Mouse (Mus musculus) intestine, embryonic 15.5 days (tissue): ENCODE measurements at regions not wholly inside any gene's neighbourhood (a gene's known extent, or its start where the extent isn't known, plus 50 kb on each side); places are given as distances from the start of the nearest gene placed in this dataset.

Experiments used
- ATAC-seq: fragments of 200-750 bp; cut with Nextera tagmentation; 2 replicates; pipeline ENCODE4 v1.8.0; 2017; ENCODE audit warnings: moderate TSS enrichment, moderate library complexity
- H3K27ac ChIP-seq: fragments of 300-500 bp; sonication (generic); 2 replicates; pipeline ENCODE4 v1.5.1; 2015; ENCODE audit warnings: mild to moderate bottlenecking, inconsistent platforms
- H3K27me3 ChIP-seq: fragments of 300-500 bp; sonication (generic); replicated peaks from 2 replicates; pipeline ENCODE4 v1.6.1; 2015; ENCODE audit warnings: inconsistent platforms
- H3K36me3 ChIP-seq: fragments of 300-500 bp; sonication (generic); 2 replicates; pipeline ENCODE4 v1.6.1; 2015; ENCODE audit warnings: inconsistent platforms
- H3K4me1 ChIP-seq: fragments of 300-500 bp; sonication (generic); replicated peaks from 2 replicates; pipeline ENCODE4 v1.6.1; 2015; ENCODE audit warnings: inconsistent platforms
- H3K4me2 ChIP-seq: fragments of 300-500 bp; sonication (generic); replicated peaks from 2 replicates; pipeline ENCODE4 v1.6.1; 2015; ENCODE audit warnings: mild to moderate bottlenecking, inconsistent platforms
- H3K4me3 ChIP-seq: fragments of 300-500 bp; sonication (generic); replicated peaks from 2 replicates; pipeline ENCODE4 v1.5.1; 2015; ENCODE audit warnings: inconsistent platforms
- H3K9ac ChIP-seq: fragments of 300-500 bp; sonication (generic); 2 replicates; pipeline ENCODE4 v1.6.1; 2015; ENCODE audit warnings: inconsistent platforms
- H3K9me3 ChIP-seq: fragments of 300-500 bp; sonication (generic); 2 replicates; pipeline ENCODE4 v1.6.1; 2016; ENCODE audit warnings: inconsistent platforms
- WGBS: fragments of 180-500 bp; shearing (Covaris S2); methylation state at CpG from one replicate; pipeline ENCODE4 v1.1.7; 2015; 5-methylcytosine and 5-hydroxymethylcytosine counted together

DNA sequence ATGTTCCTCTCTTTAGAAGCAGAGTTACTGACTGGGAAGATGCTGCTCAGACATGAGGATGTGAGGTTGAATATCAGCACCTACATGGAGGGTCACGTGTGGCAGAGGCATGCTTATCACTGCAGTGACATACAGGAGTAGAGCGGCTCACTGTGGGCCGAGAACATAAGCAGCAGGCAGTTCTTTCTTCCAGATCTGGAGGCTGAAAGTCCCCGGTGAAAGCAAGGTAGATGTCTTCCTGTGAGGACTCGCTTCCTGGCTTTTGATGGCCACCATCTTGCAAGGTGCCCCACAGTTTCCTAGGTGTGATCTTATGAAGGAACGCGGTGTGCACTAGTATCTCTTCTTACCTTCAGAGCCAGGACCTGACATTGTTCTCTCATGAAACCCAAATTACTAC, 505.5 kb upstream of the Mki67 start:
- Histone ChIP-seq H3K9me3 (no peaks in the 10 kb centered on the region), H3K4me1 (peaks cover 3% of the 10 kb centered on the region; the same call in 1 of the 2 replicates), H3K4me2 (no peak overlapping the region), H3K4me3 (no peak overlapping the region), H3K27ac (no peak overlapping the region), H3K9ac (no peak overlapping the region), H3K36me3 (no peaks in the 10 kb centered on the region), H3K27me3 (no peaks in the 10 kb centered on the region)
- 88% methylated on average over 7 of the region's 7 CpGs for WGBS
- ATAC-seq = no peak

DNA sequence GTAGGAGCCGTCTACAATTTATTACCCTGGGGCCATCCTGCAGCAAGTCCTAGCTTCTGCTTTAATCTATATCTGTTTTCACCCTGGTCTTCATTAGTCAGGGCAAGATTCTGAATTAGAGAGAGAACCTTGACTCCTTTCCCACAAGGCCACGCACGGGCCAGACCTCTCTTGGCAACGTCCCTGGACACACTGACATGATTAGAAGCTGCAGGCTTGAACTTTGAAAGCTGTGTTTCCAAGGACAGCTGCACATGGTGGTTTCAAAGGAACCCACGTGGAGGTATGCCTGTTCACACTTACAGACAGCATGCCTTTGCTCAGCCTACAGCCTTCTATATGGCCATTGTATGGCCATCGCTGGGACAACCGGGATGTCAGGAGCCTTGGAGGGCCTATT, 509.9 kb upstream of the Mki67 start:
- H3K4me1 ChIP-seq = no peaks in the 10 kb centered on the region
- 74% methylated on average over 7 of the region's 7 CpGs for WGBS
- no peak overlapping the region for H3K4me2 ChIP-seq
- no peak overlapping the region for H3K9ac ChIP-seq
- no peaks in the 10 kb centered on the region for H3K9me3 ChIP-seq
- H3K27me3 ChIP-seq = no peaks in the 10 kb centered on the region
- no peak overlapping the region for H3K27ac ChIP-seq
- no peak overlapping the region for H3K4me3 ChIP-seq
- H3K36me3 ChIP-seq = no peaks in the 10 kb centered on the region
- no peak for ATAC-seq

DNA sequence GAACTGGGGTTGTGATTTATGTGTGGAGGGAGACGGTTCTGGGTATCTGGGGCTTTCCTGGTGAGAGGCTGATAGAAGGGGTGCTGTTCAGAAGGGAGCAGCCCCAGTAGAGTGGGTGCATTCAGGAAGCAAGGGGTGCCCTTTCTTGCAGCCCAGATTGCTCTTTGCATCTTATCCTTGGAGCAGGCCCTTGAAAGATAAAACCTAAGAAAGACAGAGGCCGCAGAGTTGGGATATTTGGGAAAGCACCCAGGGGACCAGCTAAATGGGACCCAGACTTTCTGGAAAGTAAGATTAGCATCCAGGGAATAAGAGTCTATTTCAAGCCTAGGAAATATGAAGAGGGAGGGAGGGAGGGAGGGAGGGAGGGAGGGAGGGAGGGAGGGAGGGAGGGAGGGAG, 512.2 kb upstream of the Mki67 start:
- Histone ChIP-seq H3K9me3 (no peaks in the 10 kb centered on the region), H3K36me3 (no peaks in the 10 kb centered on the region), H3K9ac (no peak overlapping the region), H3K4me3 (no peak overlapping the region), H3K27me3 (no peaks in the 10 kb centered on the region), H3K4me2 (no peak overlapping the region), H3K27ac (no peak overlapping the region), H3K4me1 (no peaks in the 10 kb centered on the region)
- ATAC-seq = no peak
- WGBS = 71% methylated on average over 2 of the region's 2 CpGs

DNA sequence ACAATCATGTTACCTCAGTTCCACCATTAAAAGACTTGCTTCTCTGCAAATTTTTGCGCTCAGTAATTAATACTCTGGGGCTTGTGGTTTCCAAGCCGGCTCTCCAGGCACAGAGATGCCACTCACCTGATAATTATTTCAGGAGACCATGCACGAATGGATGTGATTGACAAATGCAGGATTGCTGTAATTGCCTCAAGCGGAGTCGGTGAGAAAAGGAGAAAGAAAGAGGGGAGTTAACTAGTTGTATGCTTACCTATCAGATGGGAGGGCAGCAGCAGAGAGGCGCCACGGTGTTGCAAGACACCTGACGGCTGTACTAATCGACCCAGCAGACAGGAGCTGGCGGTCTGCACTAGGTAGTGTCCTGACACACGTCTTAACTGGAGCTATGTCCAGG, 513.4 kb upstream of the Mki67 start:
- Histone ChIP-seq H3K4me2 (no peak overlapping the region), H3K9ac (no peak overlapping the region), H3K27me3 (no peaks in the 10 kb centered on the region), H3K9me3 (no peaks in the 10 kb centered on the region), H3K4me1 (no peaks in the 10 kb centered on the region), H3K27ac (no peak overlapping the region), H3K36me3 (no peaks in the 10 kb centered on the region), H3K4me3 (no peak overlapping the region)
- WGBS = 76% methylated on average over 11 of the region's 11 CpGs
- no peak for ATAC-seq

DNA sequence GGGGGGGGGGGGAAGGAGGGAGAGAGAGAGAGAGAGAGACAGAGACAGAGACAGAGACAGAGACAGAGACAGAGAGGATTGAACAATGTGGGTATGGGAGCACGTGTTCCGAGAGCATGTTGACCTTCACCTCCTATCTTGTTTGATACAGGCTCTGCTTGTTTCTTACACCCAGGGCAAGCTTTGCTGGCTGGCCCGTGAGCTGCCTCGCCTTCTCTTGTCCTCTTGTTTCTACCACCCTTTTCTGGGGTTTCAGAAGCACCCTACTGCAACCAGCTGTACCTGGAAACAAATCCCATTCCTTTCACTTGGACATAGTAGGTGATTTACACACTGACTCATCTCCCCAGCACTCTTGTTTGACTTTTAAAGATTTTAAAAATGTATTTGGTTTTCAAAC, 516.0 kb upstream of the Mki67 start:
- no peak for ATAC-seq
- Histone ChIP-seq H3K27me3 (no peaks in the 10 kb centered on the region), H3K4me2 (no peak overlapping the region), H3K4me3 (no peak overlapping the region), H3K4me1 (no peaks in the 10 kb centered on the region), H3K36me3 (no peaks in the 10 kb centered on the region), H3K9me3 (no peaks in the 10 kb centered on the region), H3K27ac (no peak overlapping the region), H3K9ac (no peak overlapping the region)
- 75% methylated on average over 4 of the region's 4 CpGs for WGBS

DNA sequence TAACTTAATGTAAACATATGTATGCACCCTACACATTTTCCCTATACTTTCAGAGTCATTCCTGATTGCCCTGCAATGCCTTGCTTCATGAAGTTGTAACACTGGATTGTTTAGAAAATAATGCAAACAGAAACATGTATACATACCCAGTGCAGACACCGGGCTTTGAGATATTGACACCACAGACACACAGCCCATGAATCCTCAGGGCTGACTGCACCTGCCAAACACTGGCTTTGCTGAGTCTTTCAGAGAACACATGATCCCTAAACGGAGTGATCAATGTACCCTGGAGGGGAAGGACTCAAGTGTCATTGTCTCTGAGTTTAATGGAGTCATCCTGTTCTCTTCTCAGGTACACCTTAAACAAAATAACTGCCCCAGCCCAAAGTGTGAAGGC, 519.4 kb upstream of the Mki67 start:
- Histone ChIP-seq H3K9me3 (no peaks in the 10 kb centered on the region), H3K4me1 (no peaks in the 10 kb centered on the region), H3K9ac (no peak overlapping the region), H3K27ac (no peak overlapping the region), H3K27me3 (no peaks in the 10 kb centered on the region), H3K4me3 (no peak overlapping the region), H3K4me2 (no peak overlapping the region), H3K36me3 (no peaks in the 10 kb centered on the region)
- WGBS = 64% methylated on average over 2 of the region's 2 CpGs
- ATAC-seq = no peak

DNA sequence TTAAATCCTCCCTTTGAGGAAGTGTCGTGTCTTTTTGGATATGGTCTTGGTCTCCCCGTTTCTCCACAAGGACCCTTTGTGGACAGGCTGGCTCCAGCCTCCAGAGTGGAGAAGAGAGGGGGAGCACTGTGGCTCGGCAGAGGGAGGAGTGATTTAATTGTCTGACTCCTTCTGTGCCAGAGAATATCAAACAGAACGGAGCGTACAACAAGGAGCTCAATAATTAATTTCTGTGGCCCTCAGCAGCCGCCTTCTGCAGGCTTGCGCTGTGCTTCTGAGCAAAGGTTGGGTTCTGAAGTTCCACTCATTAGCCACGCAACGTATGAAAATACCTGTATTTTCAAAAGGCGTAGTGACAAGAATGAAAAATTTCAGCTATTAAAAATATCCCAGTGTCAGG, 520.2 kb upstream of the Mki67 start:
- Histone ChIP-seq H3K27ac (no peak overlapping the region), H3K9ac (no peak overlapping the region), H3K4me2 (no peak overlapping the region), H3K27me3 (no peaks in the 10 kb centered on the region), H3K9me3 (no peaks in the 10 kb centered on the region), H3K4me1 (no peaks in the 10 kb centered on the region), H3K4me3 (no peak overlapping the region), H3K36me3 (no peaks in the 10 kb centered on the region)
- no peak for ATAC-seq
- WGBS = 67% methylated on average over 10 of the region's 10 CpGs

DNA sequence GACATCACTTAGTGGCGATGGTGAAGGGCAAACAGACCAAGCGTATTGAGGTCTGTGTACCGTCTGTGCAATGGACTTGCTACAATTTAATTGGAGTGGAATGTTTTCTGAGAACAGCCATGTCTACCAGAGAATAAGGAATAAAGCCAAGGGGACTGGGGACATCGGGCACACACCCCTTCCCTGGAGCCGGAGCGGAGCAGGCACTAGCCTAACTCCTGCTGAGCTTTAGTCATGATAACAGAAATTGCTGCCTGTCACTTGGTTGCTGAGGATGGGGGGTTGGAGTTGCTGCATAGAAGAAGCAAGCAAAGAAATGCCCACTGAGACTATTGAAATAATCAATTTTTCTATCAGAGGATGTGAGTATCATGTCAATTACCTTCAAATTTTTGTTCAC, 549.5 kb upstream of the Mki67 start:
- H3K4me3 ChIP-seq = no peak overlapping the region
- no peak for ATAC-seq
- no peaks in the 10 kb centered on the region for H3K27me3 ChIP-seq
- no peak overlapping the region for H3K4me2 ChIP-seq
- no peaks in the 10 kb centered on the region for H3K36me3 ChIP-seq
- H3K4me1 ChIP-seq = no peaks in the 10 kb centered on the region
- H3K9ac ChIP-seq = no peak overlapping the region
- H3K9me3 ChIP-seq = no peaks in the 10 kb centered on the region
- H3K27ac ChIP-seq = no peak overlapping the region
- 63% methylated on average over 6 of the region's 6 CpGs for WGBS

DNA sequence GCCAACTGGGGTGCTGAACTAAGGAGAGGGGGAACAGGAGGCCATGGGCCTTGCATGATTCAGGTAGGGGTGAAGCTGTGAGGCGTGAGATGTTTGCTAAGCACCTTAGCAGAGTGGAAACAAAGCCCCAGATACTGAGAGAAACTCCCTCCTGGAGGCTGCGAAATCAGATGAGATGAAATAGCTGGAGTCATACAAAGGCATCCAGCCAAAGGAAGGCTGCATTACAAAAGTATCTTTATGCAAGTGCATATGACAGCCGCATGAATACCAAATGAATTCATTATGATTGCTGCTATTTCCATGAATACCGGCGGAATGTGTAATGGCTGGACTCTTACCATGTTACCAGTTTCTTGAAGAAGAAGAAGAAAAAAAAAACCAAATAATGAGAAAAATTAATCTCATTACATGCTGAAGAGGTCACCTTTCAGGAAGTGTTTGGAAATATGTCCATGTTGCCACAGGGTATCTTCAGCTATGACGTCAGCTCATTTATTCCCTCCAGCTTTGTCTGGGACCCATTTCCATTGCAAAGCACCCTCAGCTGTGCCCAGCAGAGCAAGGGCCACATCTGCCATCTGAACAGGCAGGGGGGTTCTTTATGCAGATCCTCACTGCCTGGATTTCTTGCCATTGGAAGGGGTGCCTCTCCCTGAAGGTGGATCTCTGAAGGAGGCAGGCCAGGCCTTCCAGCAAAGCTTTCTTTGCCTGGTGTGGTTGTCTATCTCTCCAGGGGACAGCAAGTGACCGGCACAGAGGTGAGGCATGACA, 551.7 kb upstream of the Mki67 start:
- H3K36me3 ChIP-seq = no peaks in the 10 kb centered on the region
- H3K27me3 ChIP-seq = no peaks in the 10 kb centered on the region
- ATAC-seq = no peak
- H3K9me3 ChIP-seq = no peaks in the 10 kb centered on the region
- WGBS = 83% methylated on average over 7 of the region's 7 CpGs
- H3K4me1 ChIP-seq = no peaks in the 10 kb centered on the region
- no peak overlapping the region for H3K27ac ChIP-seq
- H3K4me3 ChIP-seq = no peak overlapping the region
- H3K9ac ChIP-seq = no peak overlapping the region
- no peak overlapping the region for H3K4me2 ChIP-seq

DNA sequence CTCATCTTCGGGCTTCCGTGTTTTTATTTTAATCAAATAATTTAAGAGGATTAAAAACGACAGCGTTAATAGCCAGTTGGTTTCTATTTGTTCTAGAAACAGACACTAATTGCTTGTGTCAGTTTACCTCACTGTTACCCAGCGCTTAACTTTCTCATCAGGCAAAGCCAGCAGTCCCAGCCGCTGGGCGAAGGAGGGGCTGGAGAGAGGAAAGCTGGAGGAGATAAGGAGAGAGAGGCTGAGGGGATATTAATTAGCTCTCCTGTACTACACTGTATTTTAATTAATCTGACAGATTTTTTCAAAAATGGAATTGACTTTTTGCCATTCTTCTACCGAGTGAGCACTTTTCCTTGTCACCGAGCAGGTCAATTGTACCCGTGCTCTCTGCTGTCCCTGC, 559.5 kb upstream of the Mki67 start:
- Histone ChIP-seq H3K36me3 (no peaks in the 10 kb centered on the region), H3K4me3 (no peak overlapping the region), H3K27me3 (no peaks in the 10 kb centered on the region), H3K4me1 (no peaks in the 10 kb centered on the region), H3K4me2 (no peak overlapping the region), H3K9me3 (no peaks in the 10 kb centered on the region), H3K27ac (no peak overlapping the region), H3K9ac (no peak overlapping the region)
- ATAC-seq = no peak
- 81% methylated on average over 10 of the region's 10 CpGs for WGBS

DNA sequence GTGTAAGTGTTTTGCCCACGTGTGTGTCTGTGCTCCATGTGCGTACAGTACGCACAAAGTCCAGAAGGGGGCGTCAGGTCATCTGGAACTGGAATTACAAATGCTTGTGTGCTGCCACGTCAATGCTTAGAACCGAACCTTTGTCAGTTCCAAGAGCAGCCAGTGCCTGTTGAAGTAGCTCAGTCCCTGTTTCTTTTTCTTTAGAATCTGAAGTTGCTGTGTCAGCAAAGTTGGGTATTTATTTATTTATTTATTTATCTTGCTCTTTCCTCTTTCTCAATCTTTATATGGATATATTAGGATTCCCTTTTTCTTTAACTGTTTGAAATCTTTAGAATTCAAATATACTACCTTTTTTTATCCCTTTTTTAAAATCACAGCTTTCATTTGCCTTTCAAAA, 567.6 kb upstream of the Mki67 start:
- no peak for ATAC-seq
- H3K4me2 ChIP-seq = no peak overlapping the region
- H3K9ac ChIP-seq = no peak overlapping the region
- H3K36me3 ChIP-seq = no peaks in the 10 kb centered on the region
- no peaks in the 10 kb centered on the region for H3K4me1 ChIP-seq
- H3K27ac ChIP-seq = no peak overlapping the region
- no peak overlapping the region for H3K4me3 ChIP-seq
- H3K27me3 ChIP-seq = no peaks in the 10 kb centered on the region
- no peaks in the 10 kb centered on the region for H3K9me3 ChIP-seq
- WGBS = 87% methylated on average over 6 of the region's 6 CpGs

DNA sequence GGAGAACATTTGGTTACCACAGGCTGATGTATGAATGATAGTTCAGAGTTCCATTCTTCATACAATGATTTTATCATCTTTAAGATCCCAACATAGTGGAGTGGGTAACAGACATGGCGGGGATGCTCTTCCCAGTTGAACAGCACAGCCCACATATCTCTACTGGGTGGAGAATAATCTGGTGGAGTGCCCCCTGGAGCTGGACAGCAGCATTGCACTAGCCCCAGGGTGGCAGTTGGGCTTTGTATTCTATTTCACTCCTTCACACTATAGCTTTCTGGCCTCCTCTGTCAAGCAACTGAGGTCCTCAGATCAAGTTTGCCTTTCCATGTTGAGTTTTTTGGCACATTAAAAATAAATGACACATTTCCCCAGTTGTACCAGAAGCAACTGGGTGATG, 569.4 kb upstream of the Mki67 start:
- Histone ChIP-seq H3K27me3 (no peaks in the 10 kb centered on the region), H3K27ac (no peak overlapping the region), H3K9ac (no peak overlapping the region), H3K4me3 (no peak overlapping the region), H3K4me2 (no peak overlapping the region), H3K9me3 (no peaks in the 10 kb centered on the region), H3K36me3 (no peaks in the 10 kb centered on the region), H3K4me1 (no peaks in the 10 kb centered on the region)
- ATAC-seq = no peak
- WGBS = 100% methylated on average over 1 of the region's 1 CpGs

DNA sequence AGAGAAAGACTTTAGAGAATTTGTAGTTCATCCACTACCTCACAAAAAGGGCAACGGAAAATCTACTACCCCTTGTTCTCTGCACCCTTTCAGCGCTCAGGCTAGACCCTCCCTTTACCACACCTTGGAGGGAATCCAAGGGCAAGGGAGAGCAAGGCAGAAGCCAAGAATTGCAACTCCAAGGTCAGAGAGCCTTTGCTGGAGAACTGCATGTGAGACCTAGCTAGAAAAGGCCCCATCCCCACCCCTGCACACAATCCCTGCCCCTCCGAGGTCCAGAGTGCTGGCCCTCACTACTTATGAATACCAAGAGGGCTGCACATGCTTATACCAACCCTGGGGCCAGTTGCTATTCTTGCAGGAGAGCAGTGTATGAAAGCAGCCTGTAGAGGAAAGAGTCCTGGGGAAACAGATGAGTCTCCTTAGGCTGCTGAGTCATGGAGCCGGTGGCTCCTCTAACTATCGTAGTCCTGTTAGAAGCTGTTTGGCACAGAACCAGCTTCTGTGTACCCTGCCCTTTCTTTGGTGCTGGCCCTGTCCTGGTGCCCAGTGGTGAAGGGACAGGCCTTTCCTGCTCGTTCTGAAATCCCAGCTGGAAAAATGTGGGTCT, 577.5 kb upstream of the Mki67 start:
- H3K27ac ChIP-seq = no peak overlapping the region
- H3K9ac ChIP-seq = no peak overlapping the region
- no peaks in the 10 kb centered on the region for H3K9me3 ChIP-seq
- ATAC-seq = no peak
- H3K4me1 ChIP-seq = no peaks in the 10 kb centered on the region
- H3K4me3 ChIP-seq = no peak overlapping the region
- 72% methylated on average over 6 of the region's 6 CpGs for WGBS
- H3K36me3 ChIP-seq = no peaks in the 10 kb centered on the region
- H3K4me2 ChIP-seq = no peak overlapping the region
- H3K27me3 ChIP-seq = no peaks in the 10 kb centered on the region
